Mouse (Mus musculus) E14TG2a.4 (cell line): ENCODE results near the gene Loxl1.

Experiments used
- CTCF ChIP-seq: conservative IDR thresholded peaks from 2 replicates; pipeline ENCODE4 v1.5.1; 2014; ENCODE audit warnings: low read length
- NANOG ChIP-seq: IDR thresholded peaks from 2 replicates; pipeline ENCODE4 v1.6.1; 2014; ENCODE audit warnings: borderline replicate concordance, low read length, mixed read lengths
- POU5F1 ChIP-seq: IDR thresholded peaks from 2 replicates; pipeline ENCODE4 v1.6.1; 2014; ENCODE audit warnings: low read length, borderline replicate concordance

DNA sequence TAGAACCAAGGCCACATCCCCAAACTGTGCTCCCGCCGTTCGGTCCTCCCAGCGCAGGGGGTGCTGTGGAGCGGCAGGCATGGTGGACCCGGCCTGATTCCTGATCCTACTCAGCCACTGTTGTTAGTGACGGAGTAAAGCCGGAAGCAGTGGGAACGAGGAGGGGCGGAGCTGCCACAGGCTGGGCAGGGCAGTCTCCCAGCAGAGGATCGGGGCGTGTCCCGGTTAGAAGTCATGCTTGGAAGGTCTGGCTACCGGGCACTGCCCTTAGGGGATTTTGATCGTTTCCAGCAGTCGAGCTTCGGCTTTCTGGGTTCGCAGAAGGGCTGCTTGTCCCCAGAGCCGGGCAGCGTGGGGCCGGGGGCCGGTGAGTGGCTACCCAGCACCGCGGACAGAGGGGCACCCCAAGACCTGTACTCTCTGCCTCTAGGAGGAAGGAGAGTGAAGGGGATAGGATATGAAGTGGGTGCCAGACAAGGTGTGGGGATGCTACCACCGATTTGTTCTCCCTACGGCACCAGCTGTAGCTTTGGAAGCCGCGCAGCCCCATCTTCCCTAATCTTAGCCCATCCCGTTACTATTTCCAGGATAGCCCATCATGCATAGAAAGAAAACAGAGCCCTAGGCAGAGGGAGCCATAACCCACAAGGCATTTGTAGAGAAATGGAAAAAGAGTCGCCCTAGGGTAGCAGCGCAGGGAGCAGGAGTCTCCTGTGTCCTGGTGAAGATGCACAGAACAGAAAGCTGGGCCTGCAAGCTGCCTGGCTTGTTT lies 59.8 kb downstream of the Loxl1 start, which contains the start of gene Stoml1:
- TF ChIP-seq CTCF (peak; percentile 72), POU5F1 (no peak), NANOG (no peak)
